Mouse (Mus musculus): Measurements from ENCODE around the gene Ciita.
A peak's percentile ranks its signal among the peaks of the same experiment; 100 is the strongest.

Gene Ciita

DNA sequence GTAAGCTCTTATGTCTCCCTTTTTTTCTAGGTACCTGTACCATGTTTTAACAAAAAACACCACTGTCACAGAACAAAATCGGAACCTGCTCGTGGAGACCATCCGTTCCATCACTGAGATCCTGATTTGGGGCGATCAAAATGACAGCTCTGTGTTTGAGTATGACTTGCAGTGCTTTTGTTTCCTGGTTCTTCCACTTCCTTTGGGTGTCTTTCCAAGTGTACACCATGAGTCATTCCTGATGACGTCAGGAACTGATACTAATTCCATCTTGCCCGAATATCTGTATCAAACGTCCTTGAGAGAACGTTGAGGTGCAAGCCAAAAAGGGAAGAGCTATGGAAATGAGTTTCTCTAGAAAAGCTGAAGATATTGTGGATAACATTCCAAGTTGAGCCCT is 80.1 kb downstream of the Ciita start:
- no peak for DNase-seq

DNA sequence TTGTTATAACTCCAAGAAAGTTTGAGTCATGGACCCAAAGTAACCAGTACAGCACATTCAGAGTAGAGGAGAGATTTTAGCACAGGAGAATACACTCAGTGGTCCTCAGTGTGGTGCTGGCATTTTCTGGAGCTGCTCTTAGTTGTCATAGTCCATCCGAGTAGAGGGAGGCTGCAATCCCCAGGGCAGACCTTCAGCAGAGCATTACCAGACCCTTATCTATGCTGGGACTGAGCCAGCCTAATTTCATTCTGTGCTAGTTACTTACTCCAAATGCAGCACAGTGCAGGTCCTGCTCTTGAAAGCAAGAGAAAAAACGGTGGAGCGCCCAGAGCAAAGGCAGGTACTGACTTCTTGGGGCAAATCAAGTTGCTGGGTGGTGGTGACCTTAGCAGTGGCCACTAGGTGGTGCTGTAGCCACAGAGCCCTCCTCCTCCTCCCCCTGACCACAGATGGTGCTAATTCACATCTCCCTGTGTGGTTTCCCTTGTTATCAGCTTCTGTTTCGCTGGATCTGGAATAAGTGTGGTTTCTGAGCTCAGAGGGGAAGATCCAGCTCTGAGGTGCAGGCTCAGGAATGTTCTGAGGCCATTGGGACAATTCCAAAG is 85.5 kb downstream of the Ciita start:
- peak; percentile 87 to 91 for DNase-seq

DNA sequence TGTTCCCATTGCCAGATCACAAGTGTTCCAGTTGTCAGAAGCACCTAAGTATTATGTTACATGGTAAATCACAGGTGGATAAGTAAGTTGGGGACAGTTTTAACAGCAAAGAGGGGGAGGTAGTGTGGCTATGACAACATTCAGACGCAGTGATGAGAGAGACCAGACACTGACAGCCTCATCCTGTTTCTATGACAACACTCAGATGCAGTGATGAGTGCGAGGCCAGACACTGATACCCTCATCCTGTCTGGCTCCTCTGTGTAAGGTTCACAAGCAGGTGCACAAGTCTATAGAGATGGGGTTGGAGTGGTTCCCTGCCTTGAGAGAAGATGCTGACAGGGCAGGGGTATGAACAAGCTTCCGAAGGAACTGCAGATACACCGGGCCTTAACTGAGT is 87.3 kb downstream of the Ciita start:
- DNase-seq: no peak

DNA sequence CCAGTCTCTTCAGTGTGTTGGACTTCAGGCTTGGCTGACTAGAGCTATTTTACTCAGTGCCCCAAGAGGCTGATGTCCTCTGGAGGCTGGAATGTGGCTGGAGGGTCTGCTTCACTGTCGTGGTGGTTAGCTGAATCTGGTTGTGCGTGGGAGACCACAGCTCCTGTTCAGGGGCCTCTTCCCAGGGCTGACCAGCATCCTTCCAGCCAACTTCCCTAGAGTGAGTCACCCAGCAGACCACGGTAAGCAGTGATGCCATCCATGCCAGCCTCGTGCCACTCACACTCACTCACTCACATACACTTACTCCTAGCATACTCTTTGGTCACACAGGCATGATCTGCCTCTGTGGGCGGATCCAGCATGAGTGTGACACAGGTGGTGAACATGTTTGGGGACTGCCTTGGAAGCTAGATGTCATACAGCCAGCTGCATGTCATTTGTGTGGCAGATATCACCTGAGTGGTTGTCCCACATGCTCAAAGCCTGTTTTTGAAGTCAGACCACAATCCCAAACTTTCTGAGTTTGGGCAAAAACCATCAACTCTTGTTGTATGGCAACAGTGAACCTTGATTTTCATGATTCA is 90.0 kb downstream of the Ciita start:
- DNase-seq: no peak

DNA sequence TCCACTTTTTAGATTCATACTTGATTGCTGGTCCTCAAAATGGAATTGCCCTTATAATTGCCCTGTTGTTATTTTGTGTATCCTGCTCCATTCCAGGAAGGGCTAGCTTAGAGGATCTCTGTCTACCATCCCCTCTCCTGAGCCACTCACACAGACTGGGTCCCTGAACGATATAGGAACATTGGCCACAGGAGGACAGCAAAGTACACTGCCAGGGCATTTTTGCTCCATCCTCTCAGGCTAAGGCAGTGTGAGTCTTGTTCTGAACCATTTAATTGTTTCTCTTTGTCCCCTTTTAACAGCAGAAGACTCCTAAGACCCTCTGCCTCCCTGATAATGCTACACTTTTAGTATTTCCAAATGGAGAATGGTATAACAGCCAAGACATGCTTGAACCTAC is 90.8 kb downstream of the Ciita start:
- peak; percentile 86 to 87 for DNase-seq

DNA sequence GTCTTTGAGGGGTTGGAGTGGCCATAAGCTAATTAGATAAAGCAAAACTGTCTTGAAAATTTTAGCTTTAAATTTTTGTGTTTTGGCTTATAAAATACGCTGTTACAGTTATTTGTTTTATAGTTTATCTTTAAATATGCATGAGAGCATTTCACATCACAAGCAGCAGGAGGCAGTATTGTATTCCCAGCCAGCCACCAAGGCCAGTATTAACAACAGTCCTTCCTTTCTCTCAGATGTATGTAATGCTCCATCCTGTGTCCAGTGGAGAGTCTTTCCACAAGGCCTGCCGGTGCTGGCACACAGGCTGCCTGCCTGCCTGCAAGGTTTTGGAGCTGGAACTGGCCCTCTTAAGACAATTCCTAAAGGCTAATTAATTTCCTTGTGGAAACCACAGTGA is 92.0 kb downstream of the Ciita start:
- DNase-seq: peak; percentile 38 to 58

DNA sequence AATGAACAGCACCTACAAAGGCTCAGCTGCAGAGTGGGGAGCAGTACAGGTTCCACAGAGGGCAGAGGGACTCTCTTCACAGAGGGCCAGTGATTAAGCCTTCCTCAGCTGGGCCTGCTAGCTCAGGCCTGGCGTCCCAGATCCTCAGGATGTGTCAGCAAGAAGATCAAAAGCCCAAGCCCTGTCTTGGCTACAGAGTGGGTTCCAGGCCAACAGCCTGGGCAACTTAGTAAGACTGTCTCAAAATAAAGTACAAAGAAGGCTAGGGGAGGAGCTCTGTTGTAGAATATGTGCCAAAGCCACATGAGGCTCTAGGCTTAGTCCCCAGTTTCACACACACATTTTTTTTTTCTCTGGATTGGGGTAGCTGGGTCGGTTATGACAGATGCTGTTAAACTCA is 95.1 kb downstream of the Ciita start:
- DNase-seq: no peak

DNA sequence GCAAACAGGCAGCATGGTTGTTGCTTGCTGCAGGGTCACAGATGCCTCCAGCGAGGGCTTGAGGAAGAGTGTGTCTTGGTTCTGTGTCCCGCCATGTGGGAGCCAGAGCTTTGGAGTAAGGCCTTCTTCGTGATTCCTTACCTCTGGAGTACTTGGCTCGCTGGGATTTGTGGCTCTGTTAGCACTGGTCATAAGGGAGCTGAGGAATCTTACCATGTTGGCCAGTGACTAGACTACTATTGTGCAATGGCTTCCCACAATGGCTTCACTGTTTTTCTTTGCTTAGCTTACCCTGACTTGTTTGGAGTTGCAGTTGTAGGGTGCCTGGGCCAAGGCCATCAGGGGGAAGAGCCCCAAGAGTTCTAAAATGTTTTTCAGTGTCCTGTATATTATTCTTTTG is 96.1 kb downstream of the Ciita start:
- DNase-seq: no peak

DNA sequence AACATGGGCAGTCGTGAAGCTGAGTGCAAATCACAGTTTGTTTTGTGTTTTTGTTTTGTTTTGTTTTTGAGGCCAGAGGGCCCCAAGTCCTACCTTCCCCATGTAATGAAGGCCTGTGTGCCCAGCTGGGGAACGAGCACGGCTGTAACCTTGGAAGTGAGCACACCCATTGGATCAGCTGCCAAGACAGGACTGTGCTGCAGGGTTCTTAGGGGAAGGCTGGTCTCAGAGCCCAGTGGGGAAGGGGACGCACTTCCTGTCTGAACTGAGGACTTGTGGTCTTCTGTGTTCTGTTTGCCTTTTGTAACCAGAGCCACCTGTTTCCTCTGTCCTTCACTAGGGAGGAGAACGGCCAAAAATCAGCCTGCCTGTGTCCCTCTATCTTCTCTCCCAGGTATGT is 97.7 kb downstream of the Ciita start:
- no peak for DNase-seq
